ENCODE assay signal across 7 mouse cellular contexts in genomic region chr6:144273425-144273824, GRCm38 (mm10).
DNase-seq lines count a peak whose midpoint lies in the region; ATAC-seq and TF ChIP-seq lines count a peak whose summit lies in the region.
"Not testable (repeated sequence)": the region's sequence is repeated elsewhere in the genome, so short reads cannot be mapped to it uniquely, and the experiment has no call there.

No protein-coding gene starts in this region.

- ATAC-seq in intestine, embryonic 15.5 days, result peak; percentile 56

- not testable (repeated sequence) for H3K4me1 ChIP-seq in ES-Bruce4 (ENCODE audit: control insufficient read depth, insufficient read depth, low read length); embryonic facial prominence, embryonic 10.5 days; heart, embryonic 10.5 days; intestine, embryonic 15.5 days (replicated peaks)
- peaks cover 17% of the 10 kb centered on the region for H3K4me1 ChIP-seq in limb, embryonic 10.5 days

- 15% methylated on average over 4 of the region's 4 CpGs for WGBS in embryonic facial prominence, embryonic 10.5 days
- 31% methylated on average over 4 of the region's 4 CpGs for WGBS in heart, embryonic 10.5 days
- 47% methylated on average over 4 of the region's 4 CpGs for WGBS in intestine, embryonic 15.5 days
- whole genome bisulfite sequencing in limb, embryonic 10.5 days, result 45% methylated on average over 4 of the region's 4 CpGs

- H3K27me3 ChIP-seq in ES-Bruce4 (ENCODE audit: control insufficient read depth, insufficient read depth, low read length, poor library complexity, severe bottlenecking); embryonic facial prominence, embryonic 10.5 days (replicated peaks; ENCODE audit: low read depth, poor library complexity, severe bottlenecking); heart, embryonic 10.5 days (ENCODE audit: insufficient read depth, poor library complexity, severe bottlenecking); intestine, embryonic 15.5 days (replicated peaks); limb, embryonic 10.5 days (ENCODE audit: low read depth, poor library complexity, severe bottlenecking): not testable (repeated sequence)

- not testable (repeated sequence) for H3K9ac ChIP-seq in ES-Bruce4 (ENCODE audit: low read depth, poor library complexity, severe bottlenecking); intestine, embryonic 15.5 days

- not testable (repeated sequence) for H3K9me3 ChIP-seq in ES-Bruce4 (replicated peaks; ENCODE audit: control insufficient read depth, insufficient read depth, low read length, poor library complexity, severe bottlenecking); embryonic facial prominence, embryonic 10.5 days; heart, embryonic 10.5 days; intestine, embryonic 15.5 days; limb, embryonic 10.5 days (replicated peaks)

- H3K4me2 ChIP-seq in intestine, embryonic 15.5 days (replicated peaks), result not testable (repeated sequence)

- H3K36me3 ChIP-seq in ES-Bruce4 (ENCODE audit: control insufficient read depth, insufficient read depth, low read length, poor library complexity, severe bottlenecking); embryonic facial prominence, embryonic 10.5 days (replicated peaks); heart, embryonic 10.5 days; intestine, embryonic 15.5 days; limb, embryonic 10.5 days: not testable (repeated sequence)

- TF ChIP-seq CTCF in ES-Bruce4 (IDR thresholded peaks at IDR 0.05; ENCODE audit: low read depth, low read length), result not testable (repeated sequence)

- H3K4me3 ChIP-seq in ES-Bruce4 (ENCODE audit: low read depth, low read length); embryonic facial prominence, embryonic 10.5 days; heart, embryonic 10.5 days; intestine, embryonic 15.5 days (replicated peaks); limb, embryonic 10.5 days: not testable (repeated sequence)

- TF ChIP-seq POLR2A in ES-Bruce4 (IDR thresholded peaks at IDR 0.05; ENCODE audit: insufficient read depth, low read length), result not testable (repeated sequence)

- TF ChIP-seq EP300 in ES-Bruce4 (IDR thresholded peaks at IDR 0.05; ENCODE audit: insufficient read depth, low read depth, low read length), result peak; percentile 98

- DNase-seq in R1 (ENCODE audit: low read depth, low spot score), result peak; percentile 92
- DNase-seq in embryonic facial prominence, embryonic 10.5 days (ENCODE audit: low spot score); heart, embryonic 10.5 days (ENCODE audit: low spot score); limb, embryonic 10.5 days (ENCODE audit: low spot score): not testable (repeated sequence)
- peak; percentile 16 for DNase-seq in retina, postnatal 7 days (ENCODE audit: low read depth, low spot score)

- peak overlapping the region; percentile 62; the same call in 1 of the 2 replicates for H3K27ac ChIP-seq in ES-Bruce4 (ENCODE audit: insufficient read depth, low read length)
- H3K27ac ChIP-seq in embryonic facial prominence, embryonic 10.5 days (replicated peaks), result peak overlapping the region; percentile 48; the same call in 1 of the 2 replicates
- H3K27ac ChIP-seq in heart, embryonic 10.5 days, result 0 out of 2 replicates have a peak overlapping the region, but pooled peaks have one; percentile 22
- not testable (repeated sequence) for H3K27ac ChIP-seq in intestine, embryonic 15.5 days
- peak overlapping the region; percentile 70 for H3K27ac ChIP-seq in limb, embryonic 10.5 days
